Mouse (Mus musculus) cerebellum, adult 2 months (tissue): ENCODE measurements around the gene Atg9b.

ENCODE experiments used
- CTCF ChIP-seq: fragments of 200-500 bp; IDR thresholded peaks from 2 replicates; pipeline ENCODE4 v1.5.1; 2011; ENCODE audit warnings: low read depth, mild to moderate bottlenecking, control low read depth, low read length, moderate library complexity, borderline replicate concordance; ENCODE audit not compliant: insufficient read depth
- POLR2A ChIP-seq: fragments of 200-500 bp; IDR thresholded peaks from 2 replicates; pipeline ENCODE4 v1.6.1; 2011; ENCODE audit warnings: low read length, control low read depth, borderline replicate concordance; ENCODE audit not compliant: insufficient read depth

DNA sequence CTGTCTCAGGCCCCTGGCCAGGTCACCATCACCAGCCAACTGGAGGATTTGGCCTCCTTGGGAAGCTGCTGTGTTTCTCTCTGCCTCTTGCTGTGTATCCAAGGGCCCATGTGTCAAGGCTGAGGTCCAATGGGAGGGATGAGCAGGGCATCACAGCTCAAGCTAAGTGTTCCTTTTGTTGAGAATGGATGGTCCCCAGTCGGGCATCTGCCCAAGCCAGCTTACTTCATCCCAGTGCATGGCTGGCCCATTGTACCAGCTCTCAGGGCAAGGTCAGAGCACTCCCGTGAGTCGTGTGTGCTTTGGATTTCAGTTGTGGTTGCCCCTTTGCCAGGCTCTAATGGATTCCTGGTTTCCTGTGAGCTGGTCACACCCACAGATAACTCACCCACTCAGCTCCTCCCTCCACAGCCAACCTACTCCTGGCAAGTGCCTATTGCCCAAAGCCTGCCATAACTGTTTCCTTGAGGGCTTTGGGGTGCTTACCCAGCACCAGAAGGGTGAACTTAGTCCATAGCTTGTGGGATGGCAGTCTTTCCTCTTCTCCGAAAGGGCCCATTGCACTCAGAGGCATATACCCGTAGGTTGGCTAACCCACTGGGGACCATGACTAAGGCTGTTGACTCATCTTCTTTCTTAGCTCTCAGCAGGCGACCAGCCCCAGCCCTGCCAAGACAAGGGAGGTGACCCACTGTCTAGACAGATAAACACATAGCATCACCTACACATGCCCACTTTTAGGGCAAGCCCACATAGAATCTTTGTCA is 12.8 kb upstream of the Atg9b start:
- TF ChIP-seq POLR2A (no peak), CTCF (no peak)
